ENCODE assay signal across 1 mouse cellular context in genomic region chr14:103070790-103071189, GRCm38 (mm10).
TF ChIP-seq lines count a peak whose summit lies in the region.

No protein-coding gene starts in this region.

TF ChIP-seq in CH12.LX, 34 proteins besides CTCF, POLR2A, EP300 and RAD21 (continued from another document):
- TF ChIP-seq TBP (conservative IDR thresholded peaks at IDR 0.05; ENCODE audit: low read depth, low read length) (0 out of 2 replicates have a peak, but pooled peaks have one; percentile 1), NRF1 (IDR thresholded peaks at IDR 0.05; ENCODE audit: low read depth, low read length) (no peak), E2F4 (IDR thresholded peaks at IDR 0.05; ENCODE audit: insufficient replicate concordance, low read depth, low read length) (no peak), MAZ (IDR thresholded peaks at IDR 0.05; ENCODE audit: low read depth, low read length) (0 out of 2 replicates have a peak, but pooled peaks have one; percentile 18)
